Mouse (Mus musculus) limb, embryonic 15.5 days (tissue): ENCODE results near the gene Bmpr2. TPM values are rescaled to one million over a fixed set of nuclear protein-coding genes. Genes with fewer than 3 reads are reported as not detected.
A peak's percentile ranks its signal among the peaks of the same experiment; 100 is the strongest.

Experiments used
- ATAC-seq: fragments of 200-750 bp; cut with Nextera tagmentation; 2 replicates; pipeline ENCODE4 v1.8.0; 2017; ENCODE audit warnings: low read depth, moderate TSS enrichment; ENCODE audit not compliant: insufficient number of reproducible peaks, low FRiP score, low TSS enrichment
- H3K27ac ChIP-seq: fragments of 300-500 bp; sonication (generic); 2 replicates; pipeline ENCODE4 v1.5.1; 2015; ENCODE audit warnings: moderate library complexity, mild to moderate bottlenecking, inconsistent platforms
- H3K27me3 ChIP-seq: fragments of 300-500 bp; sonication (generic); 2 replicates; pipeline ENCODE4 v1.6.1; 2015; ENCODE audit warnings: inconsistent platforms
- H3K36me3 ChIP-seq: fragments of 300-500 bp; sonication (generic); 2 replicates; pipeline ENCODE4 v1.6.1; 2015; ENCODE audit warnings: inconsistent platforms
- H3K4me1 ChIP-seq: fragments of 300-500 bp; sonication (generic); 2 replicates; pipeline ENCODE4 v1.6.1; 2015; ENCODE audit warnings: inconsistent platforms
- H3K4me2 ChIP-seq: fragments of 300-500 bp; sonication (generic); 2 replicates; pipeline ENCODE4 v1.6.1; 2015; ENCODE audit warnings: mild to moderate bottlenecking, inconsistent platforms
- H3K4me3 ChIP-seq: fragments of 300-500 bp; sonication (generic); 2 replicates; pipeline ENCODE4 v1.5.1; 2015; ENCODE audit warnings: mild to moderate bottlenecking, inconsistent platforms
- H3K9ac ChIP-seq: fragments of 300-500 bp; sonication (generic); 2 replicates; pipeline ENCODE4 v1.6.1; 2015; ENCODE audit warnings: inconsistent platforms
- H3K9me3 ChIP-seq: fragments of 300-500 bp; sonication (generic); 2 replicates; pipeline ENCODE4 v1.6.1; 2016; ENCODE audit warnings: inconsistent platforms
- WGBS: fragments of 180-500 bp; shearing (Covaris S2); methylation state at CpG from one replicate; pipeline ENCODE4 v1.1.7; 2015; 5-methylcytosine and 5-hydroxymethylcytosine counted together
- polyA plus RNA-seq: library from polyadenylated mRNA; unstranded; fragments of >200 nt; fragmentation: Nextera tagmentation; extraction: Ambion mirVana; gene quantifications from 2 replicates; pipeline ENCODE4 v1.2.1, GENCODE M21; 2015

Bmpr2 gene
- polyA plus RNA-seq, 1 experiment from 2014 or later: 10.2 TPM

GRCm38 (mm10) chr1:59804363-59804762, 41.2 kb downstream of the Bmpr2 start:
- Histone ChIP-seq H3K4me2 (no peak overlapping the region), H3K27ac (no peak overlapping the region), H3K4me3 (no peak overlapping the region), H3K4me1 (no peaks in the 10 kb centered on the region; the same call in 1 of the 2 replicates), H3K9ac (no peak overlapping the region), H3K27me3 (no peaks in the 10 kb centered on the region), H3K9me3 (no peaks in the 10 kb centered on the region), H3K36me3 (no peaks in the 10 kb centered on the region)
- WGBS: 74% methylated on average over 2 of the region's 2 CpGs
- no peak for ATAC-seq

GRCm38 (mm10) chr1:59809921-59810320, 46.7 kb downstream of the Bmpr2 start:
- ATAC-seq: no peak
- WGBS: 78% methylated on average over 2 of the region's 2 CpGs
- Histone ChIP-seq H3K4me1 (no peaks in the 10 kb centered on the region), H3K9ac (no peak overlapping the region), H3K4me2 (no peak overlapping the region), H3K36me3 (no peaks in the 10 kb centered on the region), H3K4me3 (no peak overlapping the region), H3K27ac (no peak overlapping the region), H3K27me3 (no peaks in the 10 kb centered on the region), H3K9me3 (no peaks in the 10 kb centered on the region)

GRCm38 (mm10) chr1:59812782-59813181, 49.6 kb downstream of the Bmpr2 start:
- Histone ChIP-seq H3K4me3 (no peak overlapping the region), H3K27ac (no peak overlapping the region), H3K27me3 (no peaks in the 10 kb centered on the region), H3K9ac (no peak overlapping the region), H3K4me2 (no peak overlapping the region), H3K36me3 (peaks cover 24% of the 10 kb centered on the region), H3K4me1 (no peaks in the 10 kb centered on the region), H3K9me3 (no peaks in the 10 kb centered on the region)
- WGBS: 84% methylated on average over 4 of the region's 4 CpGs
- ATAC-seq: no peak

- ATAC-seq: no peak
These were observed 62.2 kb downstream of the Bmpr2 start for GRCm38 (mm10) chr1:59825421-59825820.

GRCm38 (mm10) chr1:59826583-59826982, 63.4 kb downstream of the Bmpr2 start:
- H3K4me2 ChIP-seq: no peak overlapping the region
- no peak overlapping the region for H3K9ac ChIP-seq
- no peak overlapping the region; the same call in 1 of the 2 replicates for H3K27ac ChIP-seq
- no peak overlapping the region for H3K4me3 ChIP-seq
- peaks cover 4% of the 10 kb centered on the region for H3K4me1 ChIP-seq
- H3K36me3 ChIP-seq: peaks cover 5% of the 10 kb centered on the region; the same call in 1 of the 2 replicates
- no peaks in the 10 kb centered on the region for H3K27me3 ChIP-seq
- WGBS: 76% methylated on average over 8 of the region's 8 CpGs
- ATAC-seq: no peak
- H3K9me3 ChIP-seq: no peaks in the 10 kb centered on the region

More at GRCm38 (mm10) chr1:59825421-59825820, 62.2 kb downstream of the Bmpr2 start:
- Histone ChIP-seq H3K27me3 (no peaks in the 10 kb centered on the region), H3K9ac (no peak overlapping the region), H3K4me3 (no peak overlapping the region), H3K4me1 (peaks cover 4% of the 10 kb centered on the region), H3K4me2 (no peak overlapping the region), H3K36me3 (peaks cover 7% of the 10 kb centered on the region; the same call in 1 of the 2 replicates), H3K9me3 (no peaks in the 10 kb centered on the region), H3K27ac (no peak overlapping the region)

GRCm38 (mm10) chr1:59829410-59829809, 66.2 kb downstream of the Bmpr2 start:
- no peak for ATAC-seq
- H3K36me3 ChIP-seq: no peaks in the 10 kb centered on the region
- H3K4me2 ChIP-seq: no peak overlapping the region
- H3K4me3 ChIP-seq: no peak overlapping the region
- H3K27ac ChIP-seq: no peak overlapping the region
- WGBS: 65% methylated on average over 2 of the region's 2 CpGs
- no peak overlapping the region for H3K9ac ChIP-seq
- no peaks in the 10 kb centered on the region for H3K9me3 ChIP-seq
- H3K4me1 ChIP-seq: peaks cover 4% of the 10 kb centered on the region
- no peaks in the 10 kb centered on the region for H3K27me3 ChIP-seq

- Histone ChIP-seq H3K4me2 (no peak overlapping the region), H3K27me3 (no peaks in the 10 kb centered on the region), H3K36me3 (no peaks in the 10 kb centered on the region), H3K9ac (no peak overlapping the region), H3K9me3 (no peaks in the 10 kb centered on the region), H3K4me3 (no peak overlapping the region), H3K4me1 (peaks cover 4% of the 10 kb centered on the region), H3K27ac (no peak overlapping the region)
- 80% methylated on average over 6 of the region's 6 CpGs for WGBS
- no peak for ATAC-seq
These were observed 67.0 kb downstream of the Bmpr2 start for GRCm38 (mm10) chr1:59830194-59830593.

- Histone ChIP-seq H3K27ac (peak overlapping the region; percentile 51; the same call in 1 of the 2 replicates), H3K27me3 (no peaks in the 10 kb centered on the region), H3K9ac (no peak overlapping the region), H3K4me1 (no peaks in the 10 kb centered on the region), H3K4me3 (no peak overlapping the region), H3K36me3 (no peaks in the 10 kb centered on the region), H3K9me3 (no peaks in the 10 kb centered on the region), H3K4me2 (no peak overlapping the region)
- WGBS: 4% methylated on average over 2 of the region's 2 CpGs
- 0 out of 2 replicates have a peak, but pooled peaks have one; percentile 52 for ATAC-seq
These were observed 70.5 kb downstream of the Bmpr2 start for GRCm38 (mm10) chr1:59833723-59834122.

- Histone ChIP-seq H3K4me1 (no peaks in the 10 kb centered on the region), H3K4me3 (no peak overlapping the region), H3K4me2 (no peak overlapping the region), H3K27ac (no peak overlapping the region), H3K27me3 (no peaks in the 10 kb centered on the region), H3K9me3 (no peaks in the 10 kb centered on the region), H3K36me3 (peaks cover 47% of the 10 kb centered on the region), H3K9ac (no peak overlapping the region)
- ATAC-seq: no peak
- 86% methylated on average over 8 of the region's 8 CpGs for WGBS
These were observed 85.1 kb downstream of the Bmpr2 start for GRCm38 (mm10) chr1:59848327-59848726.

GRCm38 (mm10) chr1:59859046-59859445, 95.8 kb downstream of the Bmpr2 start:
- Histone ChIP-seq H3K36me3 (peaks cover 45% of the 10 kb centered on the region), H3K9me3 (no peaks in the 10 kb centered on the region), H3K4me1 (no peaks in the 10 kb centered on the region), H3K27me3 (no peaks in the 10 kb centered on the region), H3K9ac (no peak overlapping the region), H3K4me3 (no peak overlapping the region), H3K4me2 (no peak overlapping the region), H3K27ac (no peak overlapping the region)
- WGBS: 98% methylated on average over 1 of the region's 1 CpGs
- no peak for ATAC-seq

- H3K4me3 ChIP-seq: no peak overlapping the region
- WGBS: 67% methylated on average over 1 of the region's 1 CpGs
- no peak overlapping the region for H3K27ac ChIP-seq
- H3K9me3 ChIP-seq: no peaks in the 10 kb centered on the region
- no peaks in the 10 kb centered on the region for H3K27me3 ChIP-seq
- H3K9ac ChIP-seq: no peak overlapping the region
- H3K36me3 ChIP-seq: peaks cover 41% of the 10 kb centered on the region
- no peak overlapping the region for H3K4me2 ChIP-seq
- H3K4me1 ChIP-seq: no peaks in the 10 kb centered on the region
- no peak for ATAC-seq
These were observed 98.9 kb downstream of the Bmpr2 start for GRCm38 (mm10) chr1:59862144-59862543.

GRCm38 (mm10) chr1:59868041-59868440, 104.8 kb downstream of the Bmpr2 start:
- H3K36me3 ChIP-seq: peaks cover 46% of the 10 kb centered on the region
- no peaks in the 10 kb centered on the region for H3K4me1 ChIP-seq
- H3K4me2 ChIP-seq: no peak overlapping the region
- H3K27me3 ChIP-seq: no peaks in the 10 kb centered on the region
- no peak overlapping the region for H3K9ac ChIP-seq
- 94% methylated on average over 5 of the region's 5 CpGs for WGBS
- ATAC-seq: no peak
- H3K9me3 ChIP-seq: no peaks in the 10 kb centered on the region
- H3K4me3 ChIP-seq: no peak overlapping the region
- no peak overlapping the region for H3K27ac ChIP-seq

- Histone ChIP-seq H3K9ac (no peak overlapping the region), H3K4me3 (no peak overlapping the region), H3K36me3 (peaks cover 25% of the 10 kb centered on the region), H3K9me3 (no peaks in the 10 kb centered on the region), H3K4me2 (no peak overlapping the region), H3K27me3 (no peaks in the 10 kb centered on the region), H3K27ac (no peak overlapping the region), H3K4me1 (no peaks in the 10 kb centered on the region)
- ATAC-seq: no peak
- 80% methylated on average over 3 of the region's 3 CpGs for WGBS
These were observed 110.8 kb downstream of the Bmpr2 start for GRCm38 (mm10) chr1:59874023-59874422.
